Mouse (Mus musculus) kidney, postnatal 25 days (tissue): Measurements from ENCODE around the gene Rara.
A peak's percentile ranks its signal among the peaks of the same experiment; 100 is the strongest.

ENCODE experiments used
- DNase-seq, 2 experiments: peaks; one replicate each; pipeline ENCODE4 v3.0.0; 2021; ENCODE audit warnings: mixed read lengths in 2 of 2

Gene Rara

DNA sequence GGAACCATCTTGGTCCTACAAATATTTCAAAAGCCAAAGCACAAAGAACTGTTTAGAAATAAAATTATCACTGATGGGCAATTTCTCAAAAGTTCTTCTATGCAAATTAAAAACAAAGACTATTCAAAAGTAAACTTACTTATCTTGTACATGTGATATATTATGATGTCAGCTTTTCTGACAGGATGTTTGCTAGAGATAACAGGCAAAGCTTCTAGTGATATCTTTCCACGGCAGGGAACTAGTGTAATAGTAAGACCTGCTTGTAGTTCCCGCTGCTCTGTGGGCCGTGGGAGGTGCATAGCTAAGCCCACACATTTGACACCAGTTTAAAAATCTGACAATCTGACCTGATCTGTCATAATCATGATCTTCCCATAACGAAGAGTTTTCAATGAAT is 82.5 kb downstream of the Rara start:
- no peak for DNase-seq

DNA sequence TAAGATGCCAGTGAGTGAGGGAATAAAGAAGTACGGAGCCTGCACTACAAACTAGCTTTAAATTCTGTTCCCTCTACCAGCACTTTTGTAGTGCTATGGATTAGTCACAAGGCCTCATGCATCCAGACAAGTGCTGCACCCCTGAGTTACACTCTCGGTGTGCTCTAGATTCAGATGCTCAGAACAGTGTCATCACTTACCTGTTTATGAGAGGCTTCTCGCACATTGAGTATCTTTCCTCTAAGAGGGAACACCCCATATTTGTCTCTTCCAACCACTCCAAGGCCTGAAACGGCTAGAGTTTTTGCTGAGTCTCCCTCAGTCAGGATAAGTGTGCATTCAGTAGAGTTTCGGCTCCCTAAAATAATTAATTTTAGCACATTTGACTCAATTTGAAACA is 83.1 kb downstream of the Rara start:
- no peak for DNase-seq

DNA sequence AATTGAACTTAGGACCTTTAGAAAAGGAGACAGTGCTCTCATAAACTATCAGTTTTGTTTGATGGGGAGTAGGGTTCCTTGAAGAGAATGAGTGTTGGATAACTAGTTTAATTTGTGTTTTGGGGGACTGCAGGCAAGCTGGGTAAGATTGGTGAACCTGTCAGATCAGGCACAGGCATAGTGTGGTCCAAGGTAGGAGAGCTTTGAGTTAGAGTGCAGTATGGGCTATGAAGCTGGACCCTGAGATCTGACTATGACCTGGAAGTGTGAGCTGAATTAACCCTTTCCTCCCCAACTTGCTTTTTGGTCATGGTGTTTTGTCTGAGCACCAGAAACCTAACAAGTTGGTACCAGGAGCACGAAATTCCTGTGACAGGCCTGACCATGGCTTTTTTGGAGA is 86.2 kb downstream of the Rara start:
- no peak for DNase-seq

DNA sequence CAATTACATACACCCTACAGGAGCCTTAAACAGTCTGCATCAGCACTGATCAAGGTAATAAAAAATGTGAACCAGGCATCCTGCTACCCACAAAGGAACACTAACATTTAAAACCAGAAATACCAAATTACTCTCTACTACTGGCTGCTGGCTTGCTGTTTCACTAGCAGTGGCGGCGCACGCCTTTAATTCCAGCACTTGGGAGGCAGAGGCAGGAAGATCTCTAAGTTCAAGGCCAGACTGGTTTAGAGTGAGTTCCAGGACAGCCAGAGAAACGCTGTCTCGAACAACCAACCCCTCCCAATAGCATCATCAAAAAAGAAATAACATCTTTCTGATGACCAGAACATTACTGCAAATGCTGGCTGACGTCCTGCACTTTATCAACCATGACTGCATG is 92.2 kb downstream of the Rara start:
- DNase-seq = no peak

DNA sequence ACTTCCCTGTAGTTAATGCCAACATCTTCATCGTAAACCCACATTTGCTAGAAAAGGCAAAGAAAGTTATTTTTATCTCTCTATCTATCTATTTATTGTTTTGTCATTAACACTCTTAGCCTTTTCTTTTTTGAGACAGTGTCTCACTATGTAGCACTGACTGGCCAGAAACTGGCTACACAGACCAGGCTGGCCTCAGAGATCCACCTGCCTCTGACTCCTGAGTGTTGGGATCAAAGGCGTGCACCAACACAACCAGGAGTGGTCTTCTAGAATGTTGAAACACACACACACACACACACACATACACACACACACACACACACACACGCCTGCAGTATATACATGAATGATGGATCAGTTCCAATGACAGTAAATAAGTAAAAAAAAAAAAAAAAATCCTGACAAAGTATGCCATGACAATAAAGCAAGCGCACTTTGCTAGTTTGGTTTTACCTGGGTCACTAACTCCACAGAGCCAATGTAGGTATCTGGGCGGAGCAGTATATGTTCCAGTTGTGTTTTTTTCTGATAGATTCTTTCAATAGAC is 94.8 kb downstream of the Rara start:
- DNase-seq = no peak

DNA sequence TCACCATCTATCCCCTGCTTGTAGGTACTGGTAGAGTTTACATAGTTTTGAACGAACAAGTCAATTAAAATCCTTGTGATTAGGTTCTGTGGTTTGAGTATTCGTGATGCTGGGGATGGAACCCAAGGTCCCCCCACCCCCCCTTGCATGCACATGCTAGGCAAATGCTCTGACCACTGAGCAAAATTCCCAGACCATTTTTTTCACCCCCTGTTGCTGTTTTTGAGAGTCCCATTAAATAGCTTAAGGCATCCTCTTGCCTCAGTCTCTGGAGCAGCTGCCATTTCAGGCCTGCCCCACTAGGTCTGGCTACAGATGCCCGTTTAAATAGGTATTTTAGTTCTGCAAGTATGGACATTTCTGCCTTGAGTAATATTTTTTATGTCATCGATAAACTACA is 95.5 kb downstream of the Rara start:
- no peak for DNase-seq

DNA sequence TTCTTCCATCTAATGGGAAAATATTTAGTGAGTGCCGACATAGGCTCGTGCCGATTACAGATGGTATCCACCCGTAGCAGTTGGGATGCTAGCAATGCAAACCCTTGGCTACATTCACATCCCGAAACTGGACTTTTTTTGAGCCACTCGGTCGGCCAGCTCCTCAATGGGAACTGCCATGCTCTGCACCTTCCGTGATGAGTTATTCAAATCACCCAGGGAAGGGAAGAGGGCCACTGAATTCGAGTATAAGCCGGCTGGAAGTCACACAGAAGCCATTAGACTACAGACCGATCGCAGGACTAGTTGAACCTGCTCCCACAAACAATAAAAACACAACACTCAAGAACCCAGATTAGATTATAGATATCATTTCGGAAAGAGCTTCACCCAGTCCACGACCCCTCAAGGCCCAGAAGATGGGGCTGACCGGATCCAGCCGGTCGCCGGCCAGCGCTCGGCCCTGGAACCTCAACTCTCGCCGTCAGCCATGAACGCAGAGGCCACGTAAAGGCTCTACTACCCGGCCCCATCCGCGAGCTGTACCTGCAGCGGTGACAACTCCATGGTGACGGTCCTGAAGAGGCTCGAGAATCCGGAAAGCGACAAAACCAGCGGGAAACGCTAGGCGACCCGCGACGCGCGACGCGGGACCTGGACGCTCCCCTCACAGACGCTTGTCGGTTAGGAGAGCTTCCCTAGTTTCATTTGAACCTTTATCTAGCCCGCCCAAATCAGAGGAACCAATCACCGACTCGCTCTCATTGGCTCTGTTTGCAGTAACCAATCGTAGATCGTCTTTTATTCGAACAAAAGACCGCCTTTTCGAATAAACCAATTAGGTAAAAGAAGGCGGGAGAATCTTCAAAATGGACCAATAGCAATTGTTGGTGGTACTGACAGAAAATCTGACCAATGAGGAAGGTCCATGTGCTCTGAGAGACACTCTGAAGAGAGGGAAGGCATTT is 96.2 kb downstream of the Rara start, which contains the start of gene Top2a:
Top2a (minus strand) TSS at position 690 of the 968 bp plus-strand sequence.
- peak; percentile 87 to 88 for DNase-seq
